Mouse (Mus musculus) stomach, postnatal 0 days (tissue): ENCODE data around the gene Ccdc73.

Experiments used
- CTCF ChIP-seq: IDR thresholded peaks from 2 replicates; pipeline ENCODE4 v1.5.1; 2016; ENCODE audit warnings: antibody characterized with exemption, low read depth, mild to moderate bottlenecking, moderate library complexity
- EP300 ChIP-seq: optimal IDR thresholded peaks from 2 replicates; pipeline ENCODE3; 2016; ENCODE audit warnings: antibody characterized with exemption

- TF ChIP-seq CTCF (no peak), EP300 (no peak)
Observed at GRCm38 (mm10) chr2:104842559-104842958, 25.0 kb upstream of the Ccdc73 start.
